Mouse (Mus musculus) cerebellum, adult 18-20 months (tissue): Measurements from ENCODE around the gene Ccdc12.

Experiments
- DNase-seq, 2 experiments: peaks; one replicate each; pipeline ENCODE4 v3.0.0; 2021

The Ccdc12 gene

DNA sequence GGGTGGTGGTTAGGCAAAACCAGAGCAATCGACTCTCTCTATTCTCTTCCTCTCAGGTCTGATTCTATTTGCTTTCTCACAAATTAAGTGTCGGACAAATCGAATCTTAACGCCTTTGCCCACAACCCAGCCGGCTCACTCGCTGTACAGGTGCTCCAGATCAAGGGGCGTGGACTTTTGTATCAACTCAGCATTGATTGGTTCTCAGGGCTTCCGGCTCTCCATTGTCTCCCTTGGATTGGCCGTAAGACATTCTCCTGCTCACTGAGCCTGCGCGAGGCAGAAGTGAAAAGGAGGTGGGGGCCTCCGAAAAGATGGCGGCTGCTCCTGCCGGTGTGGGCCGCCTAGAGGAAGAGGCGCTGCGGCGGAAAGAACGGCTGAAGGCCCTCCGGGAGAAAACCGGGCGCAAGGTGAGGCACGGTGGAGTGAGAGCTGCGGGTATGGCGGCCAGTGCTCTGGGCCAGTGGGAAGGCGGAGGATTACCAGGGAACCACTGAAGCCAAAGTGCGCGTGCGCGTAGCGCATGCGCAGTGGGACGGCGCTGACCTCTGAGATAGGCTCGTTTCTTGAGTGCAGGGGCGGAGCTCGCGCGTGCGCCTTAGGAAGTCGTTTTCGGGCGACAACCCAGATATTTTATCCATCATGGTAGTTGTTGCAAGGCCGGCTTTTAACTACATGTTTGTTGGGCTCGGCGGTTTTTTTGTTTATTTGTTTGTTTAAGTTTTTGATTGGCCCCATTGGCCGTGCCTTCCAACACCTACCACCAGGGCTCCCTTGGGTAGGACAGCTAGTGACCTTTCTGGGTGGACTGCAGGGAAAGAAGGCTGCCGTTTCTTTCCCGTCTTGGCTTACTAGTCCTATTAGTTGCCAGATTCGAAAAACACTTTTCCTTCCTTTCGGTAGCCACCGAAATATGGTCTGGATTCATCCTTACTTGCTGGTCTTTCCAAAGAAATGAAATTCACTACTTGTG lies at the start of gene Ccdc12:
Ccdc12 (plus strand) TSS at position 255 of the 973 bp plus-strand sequence.
- peak; percentile 96 to 98 for DNase-seq

DNA sequence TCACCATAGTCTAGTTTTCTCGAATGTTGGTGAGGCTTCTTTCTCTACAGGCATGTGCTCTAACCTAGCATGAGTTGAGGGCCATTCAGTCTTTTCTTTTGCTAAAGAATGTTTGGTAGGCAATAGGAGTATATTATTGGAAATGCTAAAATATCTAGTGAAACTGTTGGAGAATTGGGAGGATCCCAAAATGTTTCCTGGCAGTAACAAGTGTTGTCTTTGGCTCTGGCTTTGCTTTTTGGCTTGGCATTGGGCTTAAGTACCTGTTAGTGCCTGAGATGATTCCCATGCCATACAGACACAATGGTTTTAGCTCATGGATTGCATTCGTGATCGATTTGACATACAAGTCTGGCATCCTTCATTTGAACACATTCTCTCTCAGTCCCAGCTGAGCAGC lies 44.8 kb upstream of the Ccdc12 start:
- DNase-seq = no peak

DNA sequence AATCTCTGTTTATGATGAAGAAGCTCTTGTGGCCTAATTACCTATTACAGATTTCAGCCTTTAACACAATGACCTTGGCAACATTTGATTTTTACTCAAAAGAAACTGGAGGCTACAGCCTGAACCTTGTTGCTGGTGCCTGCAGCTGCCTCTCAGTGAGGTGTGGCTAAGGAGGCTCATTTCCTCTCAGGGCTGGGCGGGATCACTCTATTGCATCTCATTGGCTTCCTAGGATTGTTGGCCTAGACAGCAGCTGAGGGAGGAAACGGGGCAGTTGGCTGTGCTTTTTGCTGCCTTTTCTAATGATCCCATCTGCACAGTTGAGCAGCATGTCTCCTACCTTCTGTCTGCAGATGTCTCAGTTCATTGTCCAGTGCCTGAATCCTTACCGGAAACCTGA lies 39.2 kb upstream of the Ccdc12 start:
- DNase-seq = no peak

DNA sequence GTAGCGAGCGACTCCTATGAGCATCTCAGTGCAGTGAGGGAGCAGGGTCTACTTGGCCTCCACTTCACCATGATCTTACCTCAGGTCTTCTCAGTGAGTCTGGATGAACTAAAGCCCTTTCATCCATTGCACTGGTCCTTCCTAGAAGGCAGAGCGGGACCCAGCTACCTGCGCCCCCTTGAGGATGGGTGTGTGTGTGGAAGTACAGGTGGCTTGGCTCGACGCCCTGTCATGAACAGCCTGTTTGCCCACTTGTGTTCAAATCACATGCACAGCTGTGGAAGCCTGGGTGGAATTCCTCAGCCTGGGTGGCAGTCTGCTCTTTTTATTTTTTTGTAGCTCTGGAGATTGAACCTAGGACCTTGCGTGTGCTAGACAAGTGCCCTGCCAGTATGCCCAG lies 36.1 kb upstream of the Ccdc12 start:
- no peak for DNase-seq

DNA sequence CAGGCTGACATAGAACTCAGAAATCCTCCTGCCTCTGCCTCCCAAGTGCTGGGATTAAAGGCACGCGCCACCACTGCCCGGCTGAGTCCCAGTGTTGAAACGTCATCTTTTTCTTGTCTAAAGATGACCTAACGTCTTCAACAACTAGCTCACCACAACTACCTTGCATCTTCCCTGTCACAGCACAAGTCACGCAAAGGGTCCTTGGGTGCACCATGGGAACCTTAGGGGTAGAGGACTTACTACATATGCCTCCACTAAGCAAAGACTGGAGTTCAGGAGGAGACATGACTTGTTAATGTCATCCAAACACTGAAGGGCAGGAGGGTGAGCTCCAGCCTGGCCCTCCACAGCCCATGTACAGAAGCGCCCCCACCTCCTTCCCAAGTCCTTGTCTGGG lies 35.6 kb upstream of the Ccdc12 start:
- no peak for DNase-seq

DNA sequence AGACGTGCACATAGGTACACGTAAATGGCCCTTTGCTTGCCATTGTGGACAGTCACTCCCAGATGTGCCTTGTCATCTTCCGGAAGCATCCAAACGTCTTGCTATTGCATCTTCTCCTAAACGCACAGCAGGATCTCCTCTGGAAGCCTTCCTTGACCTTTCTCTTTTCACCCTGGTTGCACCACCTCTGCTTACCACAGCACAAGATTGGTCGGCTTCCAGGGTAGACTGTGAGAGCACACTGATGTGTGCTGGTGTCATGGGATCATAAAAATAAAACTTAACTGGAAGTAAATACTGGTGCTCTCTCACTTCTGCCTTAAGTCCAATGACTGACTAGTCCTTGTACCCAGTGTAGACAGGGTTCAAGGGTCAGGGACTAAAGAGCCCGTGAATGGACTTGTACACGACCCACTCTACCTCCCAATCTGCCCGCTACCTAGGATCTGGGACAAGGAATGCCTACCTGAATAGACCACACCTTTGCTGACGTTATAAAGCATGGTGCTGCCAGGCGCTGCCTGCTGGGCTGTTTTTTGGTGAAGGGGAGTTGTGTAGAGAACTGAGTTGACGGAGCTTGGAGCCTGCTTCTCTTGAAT lies 33.6 kb upstream of the Ccdc12 start:
- no peak for DNase-seq

DNA sequence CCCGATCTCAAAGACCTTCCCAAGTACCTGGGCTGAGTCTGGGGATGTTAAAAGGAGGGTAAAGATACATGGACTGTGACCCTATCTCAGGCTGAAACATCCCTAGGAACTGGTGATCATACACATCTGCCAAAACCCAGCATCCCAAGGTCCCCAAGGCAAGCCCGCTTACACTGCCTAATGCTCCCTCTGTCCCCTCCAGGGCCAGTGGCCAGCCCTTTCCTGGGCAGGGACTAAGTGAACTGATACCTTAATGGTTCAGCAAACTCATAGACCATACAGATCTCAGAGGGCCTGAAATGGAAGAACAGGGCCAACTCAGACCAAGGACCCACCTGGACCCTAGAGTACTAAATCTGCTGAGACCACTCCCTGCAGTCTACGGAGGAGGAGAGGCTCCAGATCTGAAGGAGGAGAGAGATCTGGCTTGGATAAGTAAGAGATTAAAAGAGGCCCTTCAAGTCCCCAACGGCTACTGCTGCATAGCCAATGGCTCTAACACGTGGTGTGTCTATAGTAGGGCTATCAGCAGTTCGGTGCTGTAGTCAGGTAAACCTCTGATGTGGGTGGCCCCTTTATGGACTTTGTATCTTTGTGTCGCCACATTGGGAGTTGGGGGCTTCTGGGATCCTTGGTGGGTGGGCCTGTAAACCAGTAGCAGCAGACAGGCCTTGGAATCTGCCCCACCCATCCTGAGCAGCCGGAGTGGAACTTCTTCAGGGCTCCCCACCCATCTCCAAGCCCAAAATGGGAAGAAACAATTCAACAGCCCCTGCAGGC lies 32.7 kb upstream of the Ccdc12 start:
- DNase-seq = no peak

DNA sequence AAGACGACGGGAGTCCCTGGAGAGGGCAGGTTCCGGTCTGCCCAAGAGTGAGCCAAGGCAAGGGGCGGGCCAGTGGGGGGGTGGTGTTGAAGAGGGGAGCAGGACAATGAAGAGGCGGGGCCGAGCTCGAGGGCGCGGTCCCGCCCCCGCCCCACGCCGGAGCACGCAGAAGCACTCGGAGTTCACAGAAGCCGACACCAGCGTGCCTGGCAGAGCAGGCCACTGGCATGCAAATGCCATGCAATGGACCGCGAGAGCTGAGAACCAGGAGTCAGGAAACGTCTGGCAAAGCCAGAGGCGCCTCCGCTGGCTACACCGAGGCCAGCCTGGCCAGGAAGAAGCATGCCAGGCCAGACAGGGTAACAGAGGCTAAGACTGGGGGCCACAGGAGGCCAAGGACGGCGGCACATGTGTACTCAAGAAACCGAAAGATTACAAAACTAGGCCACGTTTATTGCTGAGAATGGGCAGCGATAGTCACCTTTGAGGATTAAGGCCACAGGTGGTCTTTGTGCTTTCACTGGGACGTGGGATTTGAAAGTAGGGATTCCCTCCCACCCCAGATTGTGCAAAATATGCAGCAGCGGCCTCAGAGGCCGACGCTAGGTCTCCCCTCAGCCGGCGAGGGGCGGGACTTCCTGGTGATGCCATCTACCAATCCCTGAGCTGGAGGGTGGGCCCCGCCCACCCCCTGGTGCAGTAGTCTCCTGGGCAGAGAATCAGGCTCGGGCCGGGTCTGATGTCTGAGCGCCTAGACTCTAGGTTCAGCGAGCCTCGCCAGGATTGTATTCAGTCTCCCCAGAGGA lies 31.7 kb upstream of the Ccdc12 start, which contains the start of gene Nradd:
Nradd (minus strand) TSS at position 92 of the 806 bp plus-strand sequence.
- DNase-seq = peak; percentile 90 to 94

DNA sequence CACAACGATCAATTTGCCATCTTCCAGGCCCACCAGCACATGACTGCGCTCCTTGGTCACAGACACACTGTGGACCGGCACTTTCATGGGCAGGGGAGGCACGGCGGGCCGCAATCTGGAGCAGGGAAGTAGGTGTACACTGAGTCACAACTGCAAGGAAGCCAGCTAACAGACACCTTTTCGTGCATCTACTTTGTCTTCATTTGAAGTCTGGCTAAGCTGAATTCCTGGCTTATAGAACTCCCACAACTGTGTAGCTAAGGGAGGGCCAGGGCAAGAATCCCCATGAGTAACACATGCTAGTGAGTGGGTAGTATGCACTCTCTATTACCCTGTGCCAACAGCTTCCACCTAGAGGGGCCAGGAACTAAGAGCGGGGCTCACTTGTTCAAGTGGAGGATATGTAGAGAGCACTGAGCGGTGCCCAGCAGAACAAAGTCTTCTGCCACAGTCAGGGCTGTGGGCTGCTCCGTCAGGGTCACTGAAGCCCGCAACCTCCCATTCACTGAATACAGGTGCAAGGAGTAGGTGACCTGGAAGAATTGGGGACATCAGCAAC lies 30.9 kb upstream of the Ccdc12 start:
- no peak for DNase-seq

DNA sequence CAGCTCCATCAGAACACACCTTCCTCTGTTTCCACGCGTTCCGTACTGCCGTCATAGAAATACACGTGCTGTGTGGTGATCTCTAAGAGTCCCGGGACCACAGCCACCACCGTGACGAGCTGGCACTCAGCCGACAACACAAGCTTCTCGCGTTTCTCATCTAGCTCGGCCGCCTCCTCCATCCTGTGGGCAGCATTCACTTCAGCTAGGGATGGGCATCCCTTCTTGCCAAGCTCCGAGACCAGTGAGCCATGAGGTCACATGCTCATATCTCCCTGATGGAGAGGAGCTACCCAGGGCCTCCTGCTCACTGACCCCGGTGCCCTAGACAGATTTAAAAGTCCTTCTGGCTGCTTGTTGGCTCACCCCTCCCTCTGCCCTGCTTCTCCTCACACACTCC lies 26.1 kb upstream of the Ccdc12 start:
- no peak for DNase-seq

DNA sequence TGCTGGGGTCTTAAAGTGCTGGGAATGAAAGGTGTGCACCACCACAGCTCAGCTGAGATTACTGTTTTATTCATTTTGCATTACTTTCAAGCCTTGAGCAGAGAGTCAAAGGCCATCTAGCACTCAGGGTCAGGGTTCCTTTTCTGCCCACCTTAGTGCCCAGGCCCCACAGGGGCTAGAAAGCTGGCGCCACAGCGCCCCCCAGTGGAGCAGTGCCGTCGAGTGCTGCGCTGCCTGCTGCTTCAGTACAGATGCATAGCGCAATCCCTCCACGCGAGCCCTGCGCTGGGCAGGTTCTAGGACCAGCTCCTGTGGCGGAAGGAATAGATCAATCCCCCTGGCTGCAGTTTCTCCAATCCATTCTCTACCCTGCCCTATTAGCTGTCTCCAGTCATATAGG lies 25.1 kb upstream of the Ccdc12 start:
- DNase-seq = peak in 1 of 2 experiments; percentile 59

DNA sequence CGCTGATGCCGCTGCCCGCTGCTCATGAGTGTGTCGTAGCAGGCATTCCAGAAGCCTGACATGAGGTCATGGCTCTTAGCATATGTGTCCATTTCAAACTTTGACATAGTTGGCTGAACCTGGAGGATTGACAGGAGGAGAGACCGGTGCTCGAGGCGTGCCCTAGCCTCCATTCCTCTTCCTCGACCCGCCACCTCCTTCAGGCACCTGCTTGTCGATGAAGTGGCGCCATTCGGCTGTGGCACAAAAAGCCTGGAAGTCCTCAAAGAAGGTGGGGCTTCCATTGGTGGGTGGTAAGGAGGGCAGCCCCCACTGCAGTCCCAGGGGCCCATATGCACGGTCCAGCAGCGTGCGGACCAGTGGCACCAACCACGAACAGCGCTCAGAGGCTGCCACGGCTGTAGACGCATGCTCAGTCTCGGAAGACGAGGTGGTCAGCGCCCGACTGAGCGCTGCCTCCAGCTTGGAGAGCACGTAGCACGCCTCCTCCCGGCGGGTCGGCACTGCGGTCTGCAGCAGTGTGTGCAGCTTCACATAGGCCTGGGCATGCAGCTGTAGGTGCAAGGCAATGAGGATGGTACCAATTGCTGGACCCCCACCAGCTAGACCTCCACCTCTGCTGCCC lies 24.5 kb upstream of the Ccdc12 start:
- no peak for DNase-seq

DNA sequence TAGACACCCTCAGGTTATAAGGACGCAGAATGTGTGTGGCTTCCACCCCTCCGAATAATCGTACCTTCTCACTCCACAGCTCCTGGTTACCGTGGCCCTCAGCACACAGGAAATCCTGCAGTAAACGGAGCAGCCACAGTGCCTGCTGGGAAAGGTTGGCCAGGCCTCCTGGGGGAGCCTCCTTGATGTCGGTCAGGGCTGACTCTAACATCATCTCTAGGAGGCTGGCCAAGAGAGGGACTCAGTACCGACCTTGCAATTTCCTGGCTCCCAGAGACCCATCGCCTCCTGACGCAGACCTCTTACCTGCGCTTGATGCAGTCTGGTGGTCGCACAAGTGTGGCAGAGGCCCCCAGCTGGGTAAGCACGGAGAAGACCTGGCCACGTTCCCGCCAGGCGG lies 23.6 kb upstream of the Ccdc12 start:
- DNase-seq = no peak

DNA sequence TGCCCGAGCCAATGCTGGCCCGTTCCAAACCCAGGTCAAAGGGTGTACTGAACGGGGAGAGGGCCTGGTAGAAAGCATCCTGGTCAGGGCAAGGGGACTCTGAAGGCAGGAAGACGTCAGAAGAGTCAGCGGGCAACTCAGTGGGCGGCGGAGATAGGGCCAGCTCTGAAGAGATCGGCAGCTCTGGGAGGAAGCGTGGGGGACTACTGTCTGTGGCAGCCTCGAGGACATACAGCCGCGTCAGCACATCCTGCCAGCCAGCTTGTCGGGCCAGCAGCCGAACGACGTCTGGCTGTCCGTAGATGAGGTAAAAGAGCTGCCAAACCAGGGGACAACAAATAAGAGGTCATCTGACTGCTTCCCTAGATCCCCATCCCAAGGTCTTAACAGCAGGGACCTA lies 22.4 kb upstream of the Ccdc12 start:
- DNase-seq = no peak

DNA sequence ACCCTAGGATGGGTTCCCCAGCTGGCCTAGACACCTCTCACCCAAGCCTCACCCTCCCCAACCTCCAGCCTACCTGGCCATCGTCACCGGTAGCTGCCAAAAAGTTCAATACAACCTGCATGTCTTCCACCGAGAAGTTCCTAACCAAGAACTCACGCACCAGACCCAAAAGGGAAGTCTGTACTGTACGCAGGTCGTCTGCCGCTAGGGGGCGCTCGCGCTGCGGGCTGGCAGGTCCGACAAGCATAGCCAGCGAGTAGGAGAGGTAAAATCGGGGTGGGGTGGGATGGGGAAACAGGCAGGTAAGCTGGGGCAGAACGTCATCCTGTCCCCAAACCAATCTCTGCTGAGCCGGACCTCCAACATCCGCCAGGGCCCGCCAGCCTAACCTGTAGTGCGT lies 21.1 kb upstream of the Ccdc12 start:
- peak; percentile 84 to 94 for DNase-seq

DNA sequence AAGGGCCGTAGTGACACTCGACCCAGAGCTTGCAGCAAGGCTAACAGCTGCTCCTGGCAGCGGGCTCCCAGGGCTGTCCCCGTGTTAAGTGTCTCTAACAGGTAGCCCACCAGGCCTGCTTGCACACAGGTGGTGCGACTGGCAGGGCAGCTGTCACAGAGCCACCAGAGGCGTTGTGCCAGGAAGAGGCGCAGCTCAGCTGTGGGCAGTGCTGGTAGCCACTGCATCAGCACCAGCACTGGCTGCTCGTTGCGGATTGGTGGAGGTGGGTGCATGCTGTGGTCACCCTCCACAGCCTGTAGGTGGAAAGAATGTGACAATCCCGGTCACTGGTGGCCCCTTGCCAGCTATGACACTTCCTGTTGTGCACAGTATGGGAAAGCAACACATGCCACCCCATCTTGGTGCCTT lies 17.7 kb upstream of the Ccdc12 start:
- DNase-seq = peak; percentile 56 to 61

DNA sequence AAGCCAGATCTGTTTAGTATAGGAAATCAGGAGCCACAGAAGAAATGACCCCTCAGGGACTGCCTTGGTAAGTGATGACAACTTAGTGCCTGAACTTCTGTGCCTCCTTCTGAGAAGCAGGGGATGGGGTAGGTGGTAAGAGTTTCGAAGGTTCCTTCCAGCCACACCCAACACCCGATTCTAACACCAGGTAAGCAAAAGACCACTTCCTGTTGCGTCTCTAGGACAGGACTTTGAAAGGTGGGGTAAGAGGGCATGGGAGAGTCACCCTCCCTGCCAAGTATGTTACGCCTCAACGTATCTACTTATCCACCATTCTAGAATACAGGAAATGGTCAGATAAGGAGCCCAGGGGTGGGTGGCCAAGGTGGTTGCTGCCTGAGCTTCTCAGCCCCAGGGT lies 15.3 kb upstream of the Ccdc12 start:
- DNase-seq = no peak

DNA sequence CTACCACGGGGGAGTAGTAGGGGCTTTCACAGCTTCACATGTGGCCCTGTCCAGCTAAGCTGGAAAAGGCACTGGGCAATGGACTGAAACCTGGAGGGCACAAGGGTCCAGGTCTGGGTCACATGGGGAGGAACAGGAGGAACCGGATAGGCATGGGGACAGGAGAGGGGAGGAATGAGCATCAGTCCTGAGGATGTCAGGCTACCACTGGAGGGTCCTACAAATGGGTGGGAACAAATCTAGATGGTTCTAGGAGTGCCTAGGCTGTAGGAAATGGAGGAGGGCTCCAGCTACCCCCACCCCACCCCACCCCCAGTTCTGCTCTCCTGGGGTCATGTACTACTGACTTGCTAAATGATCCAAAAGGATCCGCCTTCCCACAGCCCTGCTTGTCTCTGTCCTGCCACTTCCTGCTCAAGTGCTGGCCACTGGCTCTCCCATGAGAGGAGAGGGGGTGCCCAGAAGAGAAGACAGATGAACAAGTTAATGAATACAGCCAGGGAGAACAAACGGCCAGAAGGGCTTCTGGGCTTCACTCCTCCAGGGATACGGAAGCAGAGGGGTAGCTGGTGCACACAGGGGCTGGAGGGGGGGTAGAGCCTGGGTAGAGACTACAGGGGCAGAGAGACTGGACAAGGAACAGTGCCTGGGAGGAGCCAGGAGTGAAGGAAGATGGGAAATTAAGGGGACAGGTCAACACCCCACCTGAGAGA lies 13.3 kb upstream of the Ccdc12 start:
- no peak for DNase-seq

DNA sequence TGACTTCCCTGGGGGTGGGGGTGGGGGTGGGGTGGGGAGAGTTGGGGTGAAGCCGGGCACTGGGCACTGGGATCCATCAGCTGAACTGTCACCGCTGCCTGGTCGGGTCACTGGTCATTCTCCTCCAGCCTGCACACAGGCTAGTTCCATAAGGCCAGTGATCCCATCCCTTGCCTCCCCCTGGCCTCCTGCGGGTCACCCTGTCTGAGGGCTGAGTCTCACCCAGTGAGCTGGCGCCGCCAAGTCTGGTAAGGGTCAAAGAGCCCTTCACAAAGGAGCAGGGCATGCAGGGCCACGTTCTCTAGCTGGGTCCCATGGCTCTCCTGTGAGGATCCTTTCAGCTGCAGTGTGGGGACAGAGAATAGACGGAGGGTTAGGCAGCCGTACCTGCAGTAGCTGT lies 12.5 kb upstream of the Ccdc12 start:
- DNase-seq = no peak

DNA sequence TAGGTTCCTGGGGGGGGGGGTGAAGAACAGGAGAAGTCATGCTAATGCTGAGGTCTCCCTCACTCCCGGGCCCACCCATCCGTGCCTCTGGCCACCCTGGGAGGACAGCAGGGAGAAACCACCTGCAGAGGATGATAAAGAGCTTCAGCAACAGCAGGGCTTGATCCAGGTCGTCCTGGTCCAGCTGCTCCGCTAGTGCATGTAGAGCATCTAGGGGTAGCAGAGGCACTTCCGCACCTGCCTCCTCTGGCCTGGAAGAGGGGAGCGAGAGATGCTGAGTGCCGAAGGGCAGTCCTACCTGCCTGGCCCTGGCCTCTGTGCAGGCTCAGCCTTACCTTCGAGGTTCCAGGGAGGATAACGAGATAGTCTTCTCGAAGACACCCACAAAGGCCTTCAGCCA lies 12.0 kb upstream of the Ccdc12 start:
- no peak for DNase-seq

DNA sequence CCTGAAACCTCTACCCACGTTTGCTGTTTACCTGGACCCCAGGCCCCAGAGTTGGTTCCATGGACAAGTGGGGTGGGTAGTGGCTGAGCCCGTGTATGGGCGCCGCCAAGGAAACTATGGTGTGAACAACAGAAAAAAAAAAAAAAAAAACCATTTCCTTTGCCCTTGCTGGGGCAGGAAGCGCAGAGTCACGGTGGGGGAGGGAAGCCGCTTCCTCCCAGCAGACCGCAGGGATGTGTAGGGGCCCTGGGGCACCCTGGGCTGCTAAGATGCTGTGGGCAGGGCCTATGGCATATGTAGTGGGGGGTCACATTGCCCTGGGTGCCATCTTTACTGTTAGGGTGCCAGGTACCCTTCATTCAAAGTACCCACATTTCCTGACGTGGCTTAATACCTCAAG lies 11.1 kb upstream of the Ccdc12 start:
- DNase-seq = no peak
